Mouse (Mus musculus): Measurements from ENCODE around the gene Ryr1.

Gene Ryr1

DNA sequence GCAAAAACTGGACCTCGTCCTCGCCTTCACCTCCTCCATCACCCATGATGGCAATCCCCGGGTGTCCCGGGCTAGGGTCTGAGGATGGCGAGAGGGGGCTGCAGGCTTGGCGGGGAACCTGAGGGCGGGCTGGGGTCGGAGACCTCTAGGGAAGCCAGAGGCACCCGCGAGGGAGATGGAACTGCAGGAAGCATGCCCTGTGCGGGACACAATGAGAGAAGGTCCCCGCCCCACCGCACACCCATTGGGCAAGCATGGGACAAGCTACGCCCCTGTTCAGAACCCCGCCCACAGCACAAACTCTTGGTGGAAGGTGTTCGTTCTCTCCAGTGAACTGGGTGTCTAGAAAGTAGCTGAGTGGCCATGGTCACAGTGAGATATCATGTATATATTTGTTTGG, at the start of gene Ryr1:
Gene Ryr1, minus strand, starts transcription at position 210 of the 400 bp plus-strand sequence.
- peak; percentile 63 for DNase-seq (ENCODE audit: low read depth, low spot score)

DNA sequence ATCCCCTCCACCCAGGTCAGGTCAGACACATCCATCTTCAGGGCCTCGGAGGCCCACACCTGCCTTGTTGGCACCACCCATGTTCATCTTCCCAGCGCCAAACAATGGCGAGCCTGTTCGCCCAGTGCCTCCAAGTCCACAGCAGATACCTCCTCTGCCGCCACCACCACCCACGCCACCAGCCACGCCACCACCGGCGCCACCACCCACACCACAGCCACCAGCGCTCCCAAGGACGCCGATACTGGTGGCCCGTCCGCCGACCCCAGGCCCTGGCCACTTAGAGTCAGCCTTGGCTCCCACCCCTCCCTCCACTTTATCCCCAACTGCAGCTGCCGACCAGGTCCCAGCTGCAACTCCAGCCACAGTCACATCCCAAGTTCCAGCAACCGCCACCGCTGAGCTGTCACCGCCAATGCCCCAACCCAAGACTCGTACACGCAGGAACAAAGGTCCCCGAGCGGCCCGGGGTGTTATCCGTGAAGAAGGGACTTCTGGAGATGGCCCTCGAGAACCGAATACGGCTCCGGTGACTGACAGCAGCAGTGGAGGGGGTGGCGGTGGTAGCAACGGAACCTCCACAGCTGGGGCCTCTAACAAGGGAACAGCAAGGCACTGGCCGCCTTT, 47.5 kb upstream of the Ryr1 start:
- no peak for DNase-seq (ENCODE audit: low read depth, low spot score)

DNA sequence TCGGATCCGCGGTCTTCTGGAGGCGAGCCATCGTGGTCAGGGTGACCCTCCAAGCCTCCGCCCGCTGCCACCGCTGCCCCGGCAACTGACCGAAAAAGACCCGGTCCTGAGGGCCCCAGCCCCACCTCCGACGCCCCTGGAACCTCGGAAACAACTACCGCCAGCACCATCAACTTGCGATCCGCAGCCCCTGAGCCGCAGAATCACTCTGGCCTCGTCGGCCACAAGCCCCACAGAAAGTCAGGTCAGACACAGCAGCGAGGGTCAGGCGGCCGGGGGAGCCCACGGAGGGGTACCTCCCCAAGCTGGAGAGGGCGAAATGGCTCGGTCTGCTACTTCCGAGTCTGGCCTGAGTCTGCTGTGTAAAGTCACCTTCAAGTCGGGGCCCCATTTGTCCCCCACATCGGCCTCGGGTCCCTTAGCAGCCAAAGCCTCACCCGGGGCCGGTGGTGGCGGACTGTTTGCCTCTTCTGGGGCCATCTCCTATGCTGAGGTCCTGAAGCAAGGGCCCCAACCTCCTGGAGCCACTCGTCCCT, 46.7 kb upstream of the Ryr1 start:
- no peak for DNase-seq (ENCODE audit: low read depth, low spot score)

DNA sequence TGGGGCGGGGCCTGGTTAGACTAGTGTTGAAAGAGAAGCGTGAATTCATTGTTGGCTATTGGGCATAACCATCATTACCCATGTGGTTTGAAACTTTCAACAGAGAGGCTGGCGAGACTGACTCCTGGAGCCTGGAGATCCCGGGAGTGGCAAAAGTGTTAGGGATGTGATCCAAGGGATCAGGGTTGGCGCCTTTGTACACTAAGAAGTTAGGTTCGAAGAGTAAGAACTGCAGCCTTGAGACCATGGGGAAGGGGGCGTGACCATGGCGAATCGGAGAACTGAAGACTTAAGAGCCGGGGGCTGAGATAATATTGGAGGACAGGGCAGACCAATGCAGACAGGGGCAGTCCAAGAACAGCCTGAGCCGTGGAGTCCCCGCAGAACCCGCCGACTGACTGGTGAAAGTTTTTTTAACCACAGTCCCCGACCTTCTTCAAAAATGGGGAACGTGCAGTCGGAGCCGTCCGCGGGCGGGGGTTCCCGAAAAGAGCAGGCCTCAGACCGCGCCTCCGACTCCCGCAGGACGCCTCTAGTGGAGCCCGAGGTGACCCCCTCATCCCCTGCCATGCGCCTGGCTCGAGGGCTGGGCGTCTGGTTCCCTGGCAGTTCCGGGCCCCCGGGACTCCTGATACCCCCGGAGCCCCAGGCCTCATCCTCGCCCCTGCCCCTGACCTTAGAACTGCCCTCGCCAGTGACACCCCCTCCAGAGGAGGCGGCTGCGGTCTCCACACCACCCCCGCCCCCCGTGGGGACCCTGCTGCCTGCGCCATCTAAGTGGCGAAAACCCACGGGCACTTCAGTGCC, 46.0 kb upstream of the Ryr1 start:
- DNase-seq (ENCODE audit: low read depth, low spot score) = peak; percentile 43

DNA sequence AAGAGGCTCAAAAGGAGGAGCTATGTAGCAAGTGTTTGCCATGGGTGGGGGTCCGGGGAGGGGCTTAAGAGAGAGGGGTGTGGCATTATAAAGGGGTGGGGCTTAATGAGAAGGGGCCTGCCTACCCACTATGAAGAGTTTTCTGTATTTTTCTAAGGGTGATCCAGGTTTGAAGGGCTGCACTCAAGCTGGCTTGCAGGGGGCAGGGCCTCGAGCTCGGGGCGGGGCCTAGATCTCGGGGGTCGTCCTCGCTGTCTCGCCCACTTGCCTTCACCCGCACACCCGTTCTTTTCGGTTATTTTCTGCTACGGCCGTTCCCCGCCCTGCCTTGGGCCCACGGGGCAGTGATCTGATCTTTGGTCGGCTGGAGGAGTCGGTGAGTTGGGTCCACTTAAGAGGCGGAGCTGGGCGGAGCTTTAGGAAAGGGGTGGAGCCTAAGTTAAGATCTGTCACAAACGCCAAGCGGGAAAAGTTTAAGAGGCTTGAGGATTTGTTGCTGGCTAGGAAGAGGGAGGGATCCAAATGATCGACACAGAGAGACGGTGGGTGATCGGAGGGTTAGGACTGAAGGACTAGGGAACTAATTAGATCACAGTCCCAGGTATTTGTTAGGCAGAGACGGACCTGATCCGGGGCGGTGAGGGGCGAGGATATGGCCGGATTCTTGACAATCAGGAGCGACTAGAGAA, 45.2 kb upstream of the Ryr1 start, which contains the start of the genes Ggn and Spred3:
Gene Ggn, plus strand, starts transcription at position 145 of the 689 bp plus-strand sequence.
Gene Spred3, minus strand, starts transcription at position 346 of the 689 bp plus-strand sequence.
- peak; percentile 59 for DNase-seq (ENCODE audit: low read depth, low spot score)

DNA sequence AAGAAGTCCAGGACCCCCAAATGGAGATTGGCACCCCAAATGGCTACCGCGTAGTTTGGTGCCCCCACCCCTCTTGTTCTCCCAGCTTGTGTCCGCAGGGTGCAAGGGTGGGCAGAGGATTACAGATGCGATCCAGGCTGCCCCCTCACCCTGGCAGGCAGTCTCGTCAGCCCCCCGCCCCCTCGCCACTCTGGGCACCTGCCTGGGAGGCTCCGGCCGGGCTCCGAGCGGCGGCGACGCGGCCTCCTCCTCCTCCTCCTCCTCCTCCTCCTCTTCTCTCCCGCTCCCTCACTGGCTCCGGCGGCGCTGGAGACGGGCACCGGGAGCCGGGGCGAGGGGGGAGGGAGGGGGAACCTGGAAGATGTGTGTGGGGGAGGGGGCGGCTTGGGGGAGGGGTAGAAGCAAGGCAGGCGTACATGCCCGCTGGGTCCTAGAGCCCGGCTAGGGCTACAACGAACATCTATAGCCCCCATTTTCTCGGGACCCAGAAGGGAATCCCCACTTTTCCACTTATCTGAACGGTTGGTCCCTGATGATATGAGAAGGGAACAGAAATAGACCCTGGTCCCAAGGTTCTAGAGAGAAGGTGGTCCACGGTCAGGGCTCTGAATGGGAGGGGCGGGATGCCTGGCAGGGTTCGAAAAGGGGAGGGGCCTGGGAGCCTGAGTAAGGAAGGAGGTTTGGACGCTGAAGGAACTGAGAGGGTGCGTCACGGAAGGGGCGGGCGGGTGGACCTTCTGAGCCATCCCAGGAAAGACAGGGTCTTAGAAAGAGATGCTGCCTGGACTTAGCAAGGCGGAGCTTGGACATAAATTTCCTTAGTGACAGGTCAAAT, 44.5 kb upstream of the Ryr1 start:
- DNase-seq (ENCODE audit: low read depth, low spot score) = peak; percentile 38

DNA sequence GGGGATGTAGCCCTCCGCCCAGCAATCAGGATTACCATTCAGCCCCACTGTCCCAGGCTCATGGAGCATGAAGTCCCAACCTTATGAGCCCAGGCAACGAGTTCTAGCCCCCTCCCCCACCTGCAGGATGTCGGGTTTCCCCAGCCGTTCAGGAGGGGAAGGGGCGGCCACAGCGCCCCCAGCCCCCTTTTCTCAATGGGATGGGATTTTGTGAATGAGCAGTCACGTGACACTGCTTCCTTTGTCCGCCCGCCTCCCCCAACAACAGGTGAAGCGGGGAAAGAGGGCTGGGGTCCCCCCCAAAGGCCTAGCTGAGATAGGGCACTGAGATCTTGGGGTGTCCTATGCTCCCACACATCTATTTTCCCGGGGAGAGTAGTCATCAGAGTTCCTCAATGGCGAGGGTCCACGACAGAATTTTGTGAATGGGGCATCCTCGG, 43.8 kb upstream of the Ryr1 start:
- peak; percentile 27 for DNase-seq (ENCODE audit: low read depth, low spot score)

DNA sequence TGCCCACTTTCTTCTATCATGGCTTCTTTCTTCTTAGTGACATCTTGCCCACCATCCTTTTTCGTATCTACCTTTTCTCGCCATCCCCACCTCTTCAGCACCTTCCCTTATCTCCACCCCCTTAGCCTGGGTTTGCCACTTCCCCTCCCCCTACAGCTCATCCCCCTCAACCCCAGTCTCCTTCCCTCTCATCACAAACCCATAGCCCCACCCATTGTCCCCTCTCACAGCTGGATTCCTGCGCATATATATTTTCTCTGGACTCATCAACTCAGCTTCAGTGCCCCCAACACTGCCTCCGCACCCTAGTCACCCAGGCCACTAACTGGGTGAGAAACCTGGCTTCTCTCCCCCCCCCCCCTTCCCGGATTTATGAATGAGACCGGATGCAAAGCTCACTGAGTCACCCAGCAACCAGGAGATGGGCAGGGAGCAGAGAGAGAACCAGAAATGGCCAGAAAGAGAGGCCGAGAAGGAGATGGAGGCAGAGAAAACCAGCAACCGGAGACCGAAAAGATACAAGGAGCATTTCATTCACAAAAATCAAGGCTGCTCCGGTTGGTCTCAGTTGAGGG, 43.2 kb upstream of the Ryr1 start:
- DNase-seq (ENCODE audit: low read depth, low spot score) = no peak

DNA sequence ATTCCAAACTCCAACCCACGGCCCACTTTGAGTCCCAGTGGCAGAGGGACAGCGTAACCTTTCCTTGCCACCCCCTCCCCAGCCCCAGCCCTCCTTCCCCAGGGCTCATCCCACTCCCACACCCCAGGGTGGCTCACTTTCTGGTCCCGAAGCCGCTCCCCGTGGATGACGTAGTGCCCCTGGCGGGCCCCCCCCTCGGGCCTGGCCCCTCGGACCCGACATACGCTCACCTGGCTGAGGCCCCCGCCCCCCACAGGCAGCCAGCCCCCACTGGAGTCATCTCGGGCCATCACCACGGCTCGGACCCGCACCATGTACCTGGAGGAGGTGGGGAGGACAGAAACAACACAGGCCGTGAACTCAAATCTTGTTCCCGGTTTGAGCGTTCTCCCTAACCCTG, 42.7 kb upstream of the Ryr1 start:
- no peak for DNase-seq (ENCODE audit: low read depth, low spot score)

DNA sequence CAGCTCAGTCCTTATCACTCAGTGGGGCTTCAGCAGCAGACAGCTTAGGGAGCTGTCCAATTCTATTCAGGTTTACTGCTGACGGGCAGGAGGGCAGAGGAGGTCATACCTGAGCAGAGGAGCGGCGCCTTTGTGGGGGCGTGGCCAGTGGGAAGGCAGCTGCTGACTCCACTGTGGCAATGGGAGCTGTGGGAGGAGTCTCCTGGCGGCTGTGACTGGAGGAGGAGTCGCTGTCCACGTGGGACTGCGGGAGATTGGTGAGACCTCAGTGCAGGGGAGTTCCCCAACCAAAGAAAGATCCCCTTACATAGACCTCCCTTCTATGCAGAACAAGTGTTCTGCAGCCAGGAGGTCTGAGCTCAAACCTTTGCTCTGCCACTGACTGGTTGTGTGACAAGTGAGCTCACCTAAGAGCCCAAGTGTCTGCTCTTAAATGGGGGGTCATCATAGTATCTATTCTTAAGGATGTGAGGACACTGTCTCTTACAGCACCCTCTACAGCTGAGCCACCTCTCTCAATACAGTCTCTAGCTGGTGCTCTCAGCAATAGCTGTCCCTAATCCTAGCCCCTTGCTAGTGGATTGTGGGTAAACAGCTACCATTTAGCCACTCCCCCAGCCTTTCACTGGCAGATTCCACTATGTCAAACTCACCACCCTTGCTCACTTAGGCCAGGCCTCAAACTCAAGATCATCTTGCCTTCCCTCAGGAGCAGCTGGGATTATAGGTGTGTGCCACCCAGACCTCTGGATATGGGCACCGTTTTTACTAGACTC, 38.0 kb upstream of the Ryr1 start:
- DNase-seq (ENCODE audit: low read depth, low spot score) = peak; percentile 70

DNA sequence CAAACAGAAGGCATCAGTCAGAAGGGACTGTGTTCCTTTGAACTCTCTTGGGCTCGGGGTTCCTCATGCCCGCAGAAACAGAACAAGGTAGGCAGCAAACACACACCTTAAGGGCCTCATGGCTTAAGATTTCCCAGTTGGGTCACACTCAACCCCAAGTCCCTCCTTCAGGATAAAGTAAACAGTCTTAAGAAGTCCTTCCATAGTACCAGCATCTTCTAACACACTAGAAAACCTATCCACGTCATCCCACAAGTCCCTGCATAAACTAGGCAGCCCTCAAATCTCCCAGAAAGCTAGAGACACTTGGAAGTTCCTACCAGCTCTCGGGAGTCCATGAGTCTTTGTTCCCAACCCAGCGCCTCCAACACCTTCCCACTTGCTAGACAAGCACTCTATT, 37.3 kb upstream of the Ryr1 start:
- no peak for DNase-seq (ENCODE audit: low read depth, low spot score)

DNA sequence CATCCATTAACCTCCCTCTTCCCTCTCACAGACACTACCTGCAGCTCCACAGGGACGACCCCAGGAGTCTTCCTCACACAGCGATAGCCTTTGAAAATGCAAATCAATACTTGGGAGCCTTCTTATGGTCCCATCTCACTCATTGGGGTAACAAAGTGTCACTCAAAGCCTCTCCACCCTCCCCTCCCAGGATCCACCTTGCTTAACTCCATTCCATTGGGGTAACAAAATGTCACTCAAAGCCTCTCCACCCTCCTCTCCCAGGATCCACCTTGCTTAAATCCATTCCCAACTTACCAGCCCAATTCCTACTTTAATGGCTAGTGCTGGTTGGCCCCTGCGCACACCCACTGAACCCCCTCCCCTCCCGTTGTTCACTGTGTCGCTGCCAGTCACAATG, 33.3 kb upstream of the Ryr1 start:
- DNase-seq (ENCODE audit: low read depth, low spot score) = no peak

DNA sequence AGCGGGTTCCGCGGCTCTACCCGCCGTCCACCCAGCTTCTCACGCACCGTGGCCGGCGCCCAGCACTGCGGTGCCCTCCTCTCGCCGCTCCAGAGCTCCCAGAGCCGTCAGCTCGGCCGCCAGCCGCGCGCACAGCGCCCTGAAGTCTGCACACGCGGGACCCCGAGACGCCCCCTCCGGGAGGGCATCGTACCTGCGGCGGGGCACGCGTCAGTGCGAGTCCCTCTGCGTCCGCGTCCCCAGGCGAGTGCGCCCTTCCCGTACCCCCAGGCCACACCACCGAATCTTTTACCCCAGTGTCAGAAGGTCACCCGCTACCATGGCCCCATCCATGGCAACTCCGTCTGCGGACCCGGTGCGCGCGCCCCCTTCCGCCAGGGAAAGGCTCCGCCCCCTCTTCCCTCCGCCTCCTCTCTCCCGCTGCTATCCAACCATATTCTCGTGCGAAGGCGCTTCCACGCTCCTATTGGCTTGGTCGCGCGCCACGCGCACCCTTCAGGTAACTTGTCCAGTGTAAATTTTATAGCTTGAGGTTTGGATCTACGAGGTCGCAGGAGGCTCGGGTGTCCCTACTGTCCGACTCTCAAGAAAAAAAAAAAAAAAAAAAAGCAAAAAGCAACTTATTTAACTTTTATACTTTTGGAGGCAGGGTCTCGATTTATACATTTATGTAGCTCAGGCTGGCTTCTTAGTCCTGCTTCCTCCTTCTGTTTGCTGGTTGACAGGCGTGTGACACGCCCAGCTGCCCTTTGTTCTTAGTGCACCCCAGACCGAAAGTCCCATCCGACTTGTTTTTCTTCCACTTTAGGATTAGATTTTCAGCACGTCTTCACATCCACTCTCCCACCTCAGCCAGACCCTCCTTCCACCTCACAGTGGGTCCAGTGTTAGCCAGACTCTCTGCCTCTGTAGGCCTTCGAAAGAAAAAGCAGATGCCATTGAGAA, 31.1 kb upstream of the Ryr1 start, which contains the start of gene Fam98c:
Gene Fam98c, minus strand, starts transcription at position 397 of the 945 bp plus-strand sequence.
- peak; percentile 89 for DNase-seq (ENCODE audit: low read depth, low spot score)

DNA sequence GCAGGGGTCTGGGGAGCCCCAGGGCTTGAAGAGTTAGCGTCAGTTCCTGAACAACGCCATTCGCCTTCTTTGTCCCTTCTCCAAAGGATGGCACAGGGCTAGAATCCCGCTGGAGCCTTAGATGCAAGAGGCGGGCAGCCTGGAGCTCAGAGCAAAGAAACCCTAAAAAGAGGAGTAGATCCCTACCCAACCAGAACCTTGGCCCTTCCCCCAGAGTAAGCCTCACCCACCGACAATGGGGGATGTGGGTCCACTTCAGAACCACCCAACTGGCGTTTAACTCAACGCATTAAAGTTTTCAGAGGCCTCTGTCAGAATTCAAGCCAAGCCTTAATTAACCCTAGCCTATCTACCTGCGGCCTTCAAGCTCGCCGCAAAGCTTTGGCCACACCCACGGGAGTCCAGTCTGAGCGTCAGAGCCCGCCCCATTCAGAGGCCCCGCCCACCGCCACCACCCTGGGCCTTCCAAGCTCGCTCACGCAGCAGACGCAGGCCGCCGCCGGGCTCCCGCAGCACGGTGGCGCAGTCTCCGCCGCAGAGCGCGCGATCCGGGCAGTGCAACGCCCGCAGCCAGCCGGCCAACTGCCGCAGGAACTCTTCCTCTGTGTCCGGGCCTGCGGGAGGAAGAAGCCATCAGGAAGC, 30.3 kb upstream of the Ryr1 start:
- peak; percentile 91 for DNase-seq (ENCODE audit: low read depth, low spot score)

DNA sequence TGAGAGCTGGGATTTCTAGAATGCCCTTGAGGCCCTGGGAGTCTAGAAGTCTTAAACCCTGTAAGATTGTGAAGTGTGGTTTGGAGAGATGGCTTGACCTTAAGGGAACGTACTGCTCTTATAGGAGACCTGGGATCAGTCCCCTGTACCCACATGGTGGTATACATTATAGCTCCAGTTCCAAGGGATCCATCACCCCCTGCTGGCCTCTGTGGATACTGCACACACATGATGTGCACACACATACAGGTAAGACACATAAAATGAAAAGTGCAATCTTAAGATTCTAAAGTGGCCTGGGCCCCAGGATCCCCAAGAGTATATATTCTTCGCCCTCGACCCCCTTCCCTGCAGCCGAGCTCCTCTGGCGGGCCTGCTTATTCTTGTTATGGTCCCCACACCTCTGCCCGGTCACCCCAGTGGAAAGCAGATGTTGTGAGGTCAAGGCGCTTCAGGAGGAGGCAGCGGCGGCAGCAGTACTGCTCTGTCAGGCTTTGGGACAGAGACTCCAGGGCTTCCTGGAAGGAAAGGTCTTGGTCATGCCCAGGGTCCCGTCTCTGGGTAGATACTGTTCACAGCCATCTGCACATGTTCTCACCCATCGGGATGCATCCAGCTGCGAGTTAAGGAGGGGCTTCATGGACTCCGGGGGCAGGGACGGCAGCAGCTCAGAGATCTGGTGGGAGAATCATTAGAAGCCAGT, 29.2 kb upstream of the Ryr1 start:
- peak; percentile 51 for DNase-seq (ENCODE audit: low read depth, low spot score)

DNA sequence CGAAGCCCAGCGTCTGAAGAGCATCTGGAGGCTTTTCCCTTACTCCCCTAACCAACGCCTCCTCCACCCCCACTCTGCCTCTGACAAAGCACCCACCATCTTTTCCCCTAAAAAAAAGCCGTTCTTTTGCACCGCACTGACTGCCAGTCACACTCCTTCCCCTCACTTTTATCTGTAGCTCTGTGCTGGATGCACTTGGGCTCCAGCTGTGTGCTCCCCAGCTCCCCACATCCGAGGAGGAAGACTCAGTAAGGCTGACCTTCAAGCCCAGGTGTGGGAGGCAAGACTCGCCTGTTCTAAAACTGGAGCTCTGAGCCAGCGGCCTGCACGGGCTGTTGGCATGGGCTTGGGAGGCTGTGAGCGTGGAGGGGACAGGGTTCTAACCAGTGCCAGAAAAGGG, 26.5 kb upstream of the Ryr1 start:
- DNase-seq (ENCODE audit: low read depth, low spot score) = no peak

DNA sequence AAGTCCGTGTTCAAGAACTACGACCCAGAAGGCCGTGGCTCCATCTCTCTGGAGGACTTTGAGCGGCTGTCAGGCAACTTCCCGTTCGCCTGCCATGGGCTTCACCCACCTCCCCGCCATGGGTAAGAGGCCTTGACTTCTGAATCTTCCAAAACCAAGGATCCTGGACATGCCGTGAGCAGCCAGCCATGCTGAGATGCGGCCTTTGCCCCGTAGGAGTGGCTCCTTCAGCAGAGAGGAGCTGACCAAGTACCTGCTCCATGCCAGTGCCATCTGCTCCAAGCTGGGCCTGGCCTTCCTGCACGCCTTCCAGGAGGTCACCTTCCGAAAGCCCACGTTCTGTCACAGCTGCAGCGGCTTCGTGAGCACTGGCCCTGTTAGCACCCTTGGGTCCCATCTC, 23.8 kb upstream of the Ryr1 start:
- DNase-seq (ENCODE audit: low read depth, low spot score) = no peak

Measured in CD4-positive, CD25-positive, alpha-beta regulatory T cell, adult 2 months (primary cell).